27 mouse cellular contexts compared by ENCODE assay signal in genomic region chr2:32732695-32733094, GRCm38 (mm10). TPM values are rescaled to one million over a fixed set of nuclear protein-coding genes. Genes with fewer than 3 reads are reported as not detected.
DNase-seq lines count a peak whose midpoint lies in the region; ATAC-seq and TF ChIP-seq lines count a peak whose summit lies in the region.
"Had no signal": no experiment of that assay in that cellular context is flagged by ENCODE, and none has a peak within 500 bp of the region (broad histone marks: within the 10 kb centered on the region; RNA-seq: fewer than 3 reads in every experiment).

No protein-coding gene starts in this region.

- H3K9ac ChIP-seq in heart, adult 2 months (ENCODE audit: low read depth, low read length): no peak overlapping the region
- no peak overlapping the region for H3K9ac ChIP-seq in intestine, embryonic 15.5 days
- no peak overlapping the region for H3K9ac ChIP-seq in intestine, embryonic 16.5 days (ENCODE audit: low read depth, low read length)
- H3K9ac ChIP-seq in lung, postnatal 0 days (replicated peaks; ENCODE audit: low read depth): no peak overlapping the region
- H3K9ac ChIP-seq: embryonic facial prominence, embryonic 15.5 days; hindbrain, embryonic 13.5 days; liver, embryonic 13.5 days; lung, embryonic 15.5 days; midbrain, embryonic 15.5 days; neural tube, embryonic 13.5 days had no signal

- no peak for TF ChIP-seq CTCF in heart, adult 2 months (IDR thresholded peaks at IDR 0.05)
- no peak for TF ChIP-seq CTCF in lung, postnatal 0 days (IDR thresholded peaks at IDR 0.05)

- peak; percentile 52 for TF ChIP-seq POLR2A in heart, adult 2 months (IDR thresholded peaks at IDR 0.05; ENCODE audit: insufficient read depth, low read depth, low read length)

- 41% methylated on average over 6 of the region's 6 CpGs for WGBS in heart, adult 2 months
- 72% methylated on average over 6 of the region's 6 CpGs for WGBS in intestine, embryonic 15.5 days
- WGBS in intestine, embryonic 16.5 days: 78% methylated on average over 6 of the region's 6 CpGs
- 56% methylated on average over 6 of the region's 6 CpGs for WGBS in lung, postnatal 0 days

- no peak overlapping the region; the same call in 1 of the 2 replicates for H3K4me3 ChIP-seq in heart, adult 2 months
- no peak overlapping the region for H3K4me3 ChIP-seq in intestine, embryonic 15.5 days (replicated peaks)
- no peak overlapping the region for H3K4me3 ChIP-seq in intestine, embryonic 16.5 days (ENCODE audit: low read length)
- H3K4me3 ChIP-seq in lung, postnatal 0 days (ENCODE audit: low read depth, low read length): no peak overlapping the region
- H3K4me3 ChIP-seq: embryonic facial prominence, embryonic 15.5 days; hindbrain, embryonic 13.5 days; limb, embryonic 13.5 days; liver, embryonic 13.5 days; lung, embryonic 15.5 days; midbrain, embryonic 15.5 days; myocyte; neural tube, embryonic 13.5 days had no signal

- no peaks in the 10 kb centered on the region for H3K9me3 ChIP-seq in intestine, embryonic 15.5 days
- H3K9me3 ChIP-seq in intestine, embryonic 16.5 days (ENCODE audit: control insufficient read depth, low read length): no peaks in the 10 kb centered on the region
- H3K9me3 ChIP-seq in lung, postnatal 0 days (ENCODE audit: low read length): no peaks in the 10 kb centered on the region
- H3K9me3 ChIP-seq: embryonic facial prominence, embryonic 15.5 days; hindbrain, embryonic 13.5 days; limb, embryonic 13.5 days; liver, embryonic 13.5 days; lung, embryonic 15.5 days; midbrain, embryonic 15.5 days; neural tube, embryonic 13.5 days had no signal

- no peaks in the 10 kb centered on the region for H3K27me3 ChIP-seq in heart, adult 2 months (ENCODE audit: control insufficient read depth, insufficient read depth, low read length)
- H3K27me3 ChIP-seq in intestine, embryonic 15.5 days (replicated peaks): no peaks in the 10 kb centered on the region
- no peaks in the 10 kb centered on the region for H3K27me3 ChIP-seq in intestine, embryonic 16.5 days (replicated peaks; ENCODE audit: control insufficient read depth, insufficient read depth, low read length)
- H3K27me3 ChIP-seq in lung, postnatal 0 days (replicated peaks; ENCODE audit: insufficient read depth, low read length): no peaks in the 10 kb centered on the region
- H3K27me3 ChIP-seq: embryonic facial prominence, embryonic 15.5 days; hindbrain, embryonic 13.5 days; limb, embryonic 13.5 days; liver, embryonic 13.5 days; lung, embryonic 15.5 days; midbrain, embryonic 15.5 days; neural tube, embryonic 13.5 days had no signal

- H3K36me3 ChIP-seq in heart, adult 2 months (ENCODE audit: control insufficient read depth, insufficient read depth, low read length): peaks cover 2% of the 10 kb centered on the region
- H3K36me3 ChIP-seq in intestine, embryonic 15.5 days: no peaks in the 10 kb centered on the region
- H3K36me3 ChIP-seq in intestine, embryonic 16.5 days (ENCODE audit: control insufficient read depth, insufficient read depth, low read length): 0 out of 2 replicates have a peak, but pooled peaks cover under 1% of the 10 kb centered on the region
- no peaks in the 10 kb centered on the region for H3K36me3 ChIP-seq in lung, postnatal 0 days (ENCODE audit: insufficient read depth, low read length)
- H3K36me3 ChIP-seq: embryonic facial prominence, embryonic 15.5 days; hindbrain, embryonic 13.5 days; limb, embryonic 13.5 days; liver, embryonic 13.5 days; lung, embryonic 15.5 days; midbrain, embryonic 15.5 days; neural tube, embryonic 13.5 days had no signal

- intact Hi-C loops in heart, adult 2 months (cut with DNase I): loop anchor here (5.0 kb wide), 1 partner anchor 80 kb away; no protein-coding TSS in a partner anchor
- intact Hi-C loops in heart, postnatal 25 days (cut with DNase I): no loop called here

- no peaks in the 10 kb centered on the region for H3K79me2 ChIP-seq in heart, adult 2 months (replicated peaks; ENCODE audit: control insufficient read depth, insufficient read depth, low read length)

- peak overlapping the region; percentile 87 for H3K27ac ChIP-seq in heart, adult 2 months
- 0 out of 2 replicates have a peak overlapping the region, but pooled peaks have one; percentile 17 for H3K27ac ChIP-seq in intestine, embryonic 15.5 days
- H3K27ac ChIP-seq in intestine, embryonic 16.5 days (ENCODE audit: low read length): no peak overlapping the region
- H3K27ac ChIP-seq in lung, postnatal 0 days (ENCODE audit: low read length): peak overlapping the region; percentile 85; the same call in 1 of the 2 replicates
- H3K27ac ChIP-seq: liver, embryonic 13.5 days; midbrain, embryonic 15.5 days; neural tube, embryonic 13.5 days had no signal

- no peak for DNase-seq in heart, adult 2 months
- DNase-seq in heart, postnatal 25 days (ENCODE audit: low spot score): no peak
- DNase-seq in lung, postnatal 0 days (ENCODE audit: low spot score): no peak
- no peak for DNase-seq in lung, adult 18-20 months
- DNase-seq in left cerebral cortex, adult 18-20 months (ENCODE audit: low spot score in 2 of 2): no peak
- DNase-seq: adrenal gland, postnatal 14 days; cerebellum, adult 9-10 months; gastrocnemius, postnatal 10 days; kidney, postnatal 14 days; layer of hippocampus, postnatal 36 days; liver, embryonic 13.5 days; lung, postnatal 4 days; retina, postnatal 1 day; right cerebral cortex, postnatal 25 days; spleen, adult 18-20 months had no signal

- H3K4me1 ChIP-seq in heart, adult 2 months (ENCODE audit: control insufficient read depth, insufficient read depth, low read length): peaks cover 22% of the 10 kb centered on the region
- peaks cover 38% of the 10 kb centered on the region for H3K4me1 ChIP-seq in intestine, embryonic 15.5 days (replicated peaks)
- H3K4me1 ChIP-seq in intestine, embryonic 16.5 days (ENCODE audit: control insufficient read depth, insufficient read depth, low read length): peaks cover 45% of the 10 kb centered on the region
- H3K4me1 ChIP-seq in lung, postnatal 0 days (ENCODE audit: insufficient read depth, low read depth, low read length): peaks cover 4% of the 10 kb centered on the region; the same call in 1 of the 2 replicates
- H3K4me1 ChIP-seq: midbrain, embryonic 15.5 days had no signal

- H3K4me2 ChIP-seq in intestine, embryonic 15.5 days (replicated peaks): no peak overlapping the region
- no peak overlapping the region for H3K4me2 ChIP-seq in intestine, embryonic 16.5 days (ENCODE audit: low read depth, low read length)
- H3K4me2 ChIP-seq in lung, postnatal 0 days (replicated peaks; ENCODE audit: low read depth, low read length): 0 out of 2 replicates have a peak overlapping the region, but pooled peaks have one; percentile 1
- H3K4me2 ChIP-seq: embryonic facial prominence, embryonic 15.5 days; hindbrain, embryonic 13.5 days; limb, embryonic 13.5 days; liver, embryonic 13.5 days; lung, embryonic 15.5 days; midbrain, embryonic 15.5 days; neural tube, embryonic 13.5 days had no signal

- ATAC-seq in intestine, embryonic 15.5 days: no peak
- ATAC-seq in intestine, embryonic 16.5 days: no peak
- ATAC-seq in lung, postnatal 0 days: no peak
- ATAC-seq: CD4-positive, CD25-positive, alpha-beta regulatory T cell, adult 4 months; forebrain, embryonic 14.5 days; midbrain, embryonic 15.5 days had no signal

- TF ChIP-seq EP300 in heart, adult 2 months (IDR thresholded peaks at IDR 0.05; ENCODE audit: insufficient read depth, low read depth, low read length): peak; percentile 51; the same call in 1 of the 2 replicates
- TF ChIP-seq EP300 in lung, postnatal 0 days (IDR thresholded peaks at IDR 0.05): no peak

RNA-seq across cellular contexts. Expression of gene 6330409D20Rik, which starts 8.1 kb away (rescaled TPM):
- total RNA-seq in heart, adult 2 months (2021): not detected
- polyA plus RNA-seq in heart, adult 2 months (2012; rRNA removed): not detected in 2 replicates
- not detected for total RNA-seq in heart, postnatal 25 days (2021)
- polyA plus RNA-seq in intestine, embryonic 15.5 days (2015; fragmentation: Nextera tagmentation; extraction: Ambion mirVana): 0.13 and 0.34 TPM in 2 replicates
- polyA plus RNA-seq in intestine, embryonic 16.5 days (2015; fragmentation: Nextera tagmentation; extraction: Ambion mirVana): 0.26 TPM in 1 of 2 replicates, not detected in the other
- polyA plus RNA-seq in lung, postnatal 0 days (2015; fragmentation: Nextera tagmentation; extraction: Ambion mirVana): 0.30 TPM in 2 replicates
- total RNA-seq in left cerebral cortex, adult 18-20 months (2021): 1 to 10 TPM; 2.2 to 2.8 TPM
- total RNA-seq: adrenal gland, postnatal 14 days; gastrocnemius, postnatal 10 days; heart, adult 18-20 months had no signal
- polyA plus RNA-seq: liver, embryonic 13.5 days; myocyte had no signal

RNA-seq across cellular contexts. Expression of gene Sh2d3c, which starts 11.8 kb away (rescaled TPM):
- 10 to 100 TPM; 27.1 to 28.9 TPM for total RNA-seq in heart, adult 2 months (2021)
- polyA plus RNA-seq in heart, adult 2 months (2012; rRNA removed): 38.7 and 52.8 TPM in 2 replicates
- total RNA-seq in heart, postnatal 25 days (2021): 10 to 100 TPM; 20.7 to 25.4 TPM
- 27.8 and 28.6 TPM in 2 replicates for polyA plus RNA-seq in intestine, embryonic 15.5 days (2015; fragmentation: Nextera tagmentation; extraction: Ambion mirVana)
- 26.1 and 26.5 TPM in 2 replicates for polyA plus RNA-seq in intestine, embryonic 16.5 days (2015; fragmentation: Nextera tagmentation; extraction: Ambion mirVana)
- 51.8 and 53.5 TPM in 2 replicates for polyA plus RNA-seq in lung, postnatal 0 days (2015; fragmentation: Nextera tagmentation; extraction: Ambion mirVana)
- 10 to 100 TPM; 27.9 to 35.5 TPM for total RNA-seq in left cerebral cortex, adult 18-20 months (2021)

RNA-seq across cellular contexts. Expression of gene Cdk9, which starts 19.8 kb away (rescaled TPM):
- 10 to 100 TPM; 21.0 to 25.3 TPM for total RNA-seq in heart, adult 2 months (2021)
- 42.3 and 49.3 TPM in 2 replicates for polyA plus RNA-seq in heart, adult 2 months (2012; rRNA removed)
- 10 to 100 TPM; 23.4 to 26.4 TPM for total RNA-seq in heart, postnatal 25 days (2021)
- 95.7 and 99.6 TPM in 2 replicates for polyA plus RNA-seq in intestine, embryonic 15.5 days (2015; fragmentation: Nextera tagmentation; extraction: Ambion mirVana)
- 83.4 and 86.0 TPM in 2 replicates for polyA plus RNA-seq in intestine, embryonic 16.5 days (2015; fragmentation: Nextera tagmentation; extraction: Ambion mirVana)
- 62.8 and 68.7 TPM in 2 replicates for polyA plus RNA-seq in lung, postnatal 0 days (2015; fragmentation: Nextera tagmentation; extraction: Ambion mirVana)
- total RNA-seq in left cerebral cortex, adult 18-20 months (2021): 100 to 1,000 TPM; 128 to 133 TPM

RNA-seq across cellular contexts. Expression of gene Tor2a, which starts 24.3 kb away (rescaled TPM):
- total RNA-seq in heart, adult 2 months (2021): 1 to 10 TPM; 8.2 to 9.4 TPM
- 19.4 and 22.2 TPM in 2 replicates for polyA plus RNA-seq in heart, adult 2 months (2012; rRNA removed)
- 1 to 10 TPM; 8.1 to 8.3 TPM for total RNA-seq in heart, postnatal 25 days (2021)
- polyA plus RNA-seq in intestine, embryonic 15.5 days (2015; fragmentation: Nextera tagmentation; extraction: Ambion mirVana): 61.4 and 64.2 TPM in 2 replicates
- 73.1 and 74.0 TPM in 2 replicates for polyA plus RNA-seq in intestine, embryonic 16.5 days (2015; fragmentation: Nextera tagmentation; extraction: Ambion mirVana)
- 60.9 and 63.5 TPM in 2 replicates for polyA plus RNA-seq in lung, postnatal 0 days (2015; fragmentation: Nextera tagmentation; extraction: Ambion mirVana)
- total RNA-seq in left cerebral cortex, adult 18-20 months (2021): 10 to 100 TPM; 28.7 to 34.3 TPM

RNA-seq across cellular contexts. Expression of gene Fpgs, which starts 28.8 kb away (rescaled TPM):
- 1 to 10 TPM; 4.6 to 5.7 TPM for total RNA-seq in heart, adult 2 months (2021)
- polyA plus RNA-seq in heart, adult 2 months (2012; rRNA removed): 17.8 and 18.0 TPM in 2 replicates
- total RNA-seq in heart, postnatal 25 days (2021): 1 to 10 TPM; 4.2 to 6.0 TPM
- polyA plus RNA-seq in intestine, embryonic 15.5 days (2015; fragmentation: Nextera tagmentation; extraction: Ambion mirVana): 30.1 and 35.5 TPM in 2 replicates
- polyA plus RNA-seq in intestine, embryonic 16.5 days (2015; fragmentation: Nextera tagmentation; extraction: Ambion mirVana): 29.8 and 32.0 TPM in 2 replicates
- polyA plus RNA-seq in lung, postnatal 0 days (2015; fragmentation: Nextera tagmentation; extraction: Ambion mirVana): 12.6 and 15.6 TPM in 2 replicates
- 1 to 10 TPM; 7.6 to 9.0 TPM for total RNA-seq in left cerebral cortex, adult 18-20 months (2021)
